Comparison of ENCODE assay signal across 8 mouse cellular contexts in genomic region chr14:79330944-79331561, GRCm38 (mm10). TPM values are rescaled to one million over a fixed set of nuclear protein-coding genes. Genes with fewer than 3 reads are reported as not detected.
DNase-seq lines count a peak whose midpoint lies in the region; ATAC-seq and TF ChIP-seq lines count a peak whose summit lies in the region.

No protein-coding gene starts in this region.

- no peak for TF ChIP-seq CTCF in cerebellum, adult 2 months (IDR thresholded peaks at IDR 0.05; ENCODE audit: borderline replicate concordance, insufficient read depth, low read depth, low read length)

- H3K4me2 ChIP-seq in heart, embryonic 12.5 days, result peak overlapping the region; percentile 53

- WGBS in heart, embryonic 12.5 days, result 34% methylated on average over 16 of the region's 16 CpGs
- WGBS in embryonic facial prominence, embryonic 10.5 days, result 53% methylated on average over 16 of the region's 16 CpGs
- WGBS in cerebellum, adult 2 months, result 67% methylated on average over 16 of the region's 16 CpGs

- peaks cover 16% of the 10 kb centered on the region for H3K4me1 ChIP-seq in heart, embryonic 12.5 days (replicated peaks)
- H3K4me1 ChIP-seq in embryonic facial prominence, embryonic 10.5 days, result peaks cover 14% of the 10 kb centered on the region
- H3K4me1 ChIP-seq in cerebellum, adult 2 months (ENCODE audit: control insufficient read depth, insufficient read depth, low read length), result no peaks in the 10 kb centered on the region; the same call in 1 of the 2 replicates

- no peak for TF ChIP-seq POLR2A in cerebellum, adult 2 months (IDR thresholded peaks at IDR 0.05; ENCODE audit: borderline replicate concordance, insufficient read depth, low read length)

- DNase-seq in heart, postnatal 36 days, result no peak
- DNase-seq in embryonic facial prominence, embryonic 10.5 days (ENCODE audit: low spot score), result no peak
- DNase-seq in induced T-regulatory cell, adult 2 months (ENCODE audit: low read depth), result peak; percentile 78
- peak; percentile 76 for DNase-seq in naive thymus-derived CD4-positive, alpha-beta T cell, adult 2 months (ENCODE audit: low read depth)
- DNase-seq in urinary bladder, postnatal 14 days (ENCODE audit: low spot score), result no peak
- no peak for DNase-seq in cerebellum, adult 2 months
- no peak for DNase-seq in frontal cortex, postnatal 25 days (ENCODE audit: low spot score in 2 of 2)

- ATAC-seq in heart, embryonic 12.5 days (ENCODE audit: insufficient number of reproducible peaks, low FRiP score), result peak; percentile 64; the same call in 1 of the 2 replicates

- H3K9me3 ChIP-seq in heart, embryonic 12.5 days (replicated peaks), result no peaks in the 10 kb centered on the region
- no peaks in the 10 kb centered on the region for H3K9me3 ChIP-seq in embryonic facial prominence, embryonic 10.5 days

- no peak overlapping the region for H3K9ac ChIP-seq in heart, embryonic 12.5 days

- H3K4me3 ChIP-seq in heart, embryonic 12.5 days, result peak overlapping the region; percentile 2
- peak overlapping the region; percentile 32 for H3K4me3 ChIP-seq in embryonic facial prominence, embryonic 10.5 days
- H3K4me3 ChIP-seq in cerebellum, adult 2 months (replicated peaks; ENCODE audit: insufficient read depth, low read depth, low read length), result no peak overlapping the region

- intact Hi-C loops in heart, postnatal 36 days (cut with DNase I), result no loop called here

- no peak overlapping the region for H3K27ac ChIP-seq in heart, embryonic 12.5 days (ENCODE audit: poor library complexity, severe bottlenecking)
- peak overlapping the region; percentile 63 for H3K27ac ChIP-seq in embryonic facial prominence, embryonic 10.5 days (replicated peaks)
- no peak overlapping the region for H3K27ac ChIP-seq in cerebellum, adult 2 months (ENCODE audit: insufficient read depth, low read length)

- no peaks in the 10 kb centered on the region for H3K27me3 ChIP-seq in heart, embryonic 12.5 days (replicated peaks)
- no peaks in the 10 kb centered on the region for H3K27me3 ChIP-seq in embryonic facial prominence, embryonic 10.5 days (replicated peaks; ENCODE audit: low read depth, poor library complexity, severe bottlenecking)
- no peaks in the 10 kb centered on the region for H3K27me3 ChIP-seq in cerebellum, adult 2 months (ENCODE audit: control insufficient read depth, insufficient read depth, low read length)

- peaks cover 22% of the 10 kb centered on the region for H3K36me3 ChIP-seq in heart, embryonic 12.5 days
- peaks cover 37% of the 10 kb centered on the region for H3K36me3 ChIP-seq in embryonic facial prominence, embryonic 10.5 days (replicated peaks)

RNA-seq across cellular contexts. Expression of gene Rgcc, which starts 29.6 kb away (rescaled TPM):
- 9.3 and 11.6 TPM in 2 replicates for polyA plus RNA-seq in heart, embryonic 12.5 days (2016; fragmentation: Nextera tagmentation; extraction: Ambion mirVana)
- 10 to 100 TPM; 54.7 to 54.8 TPM for total RNA-seq in heart, postnatal 36 days (2021)
- 30.3 and 48.2 TPM in 2 replicates for polyA plus RNA-seq in embryonic facial prominence, embryonic 10.5 days (2016; fragmentation: Nextera tagmentation; extraction: Ambion mirVana)
- polyA plus RNA-seq in cerebellum, adult 2 months (2012; rRNA removed), result 41.5 and 45.1 TPM in 2 replicates

RNA-seq across cellular contexts. Expression of gene Naa16, which starts 59.5 kb away (rescaled TPM):
- polyA plus RNA-seq in heart, embryonic 12.5 days (2016; fragmentation: Nextera tagmentation; extraction: Ambion mirVana), result 23.1 and 23.8 TPM in 2 replicates
- total RNA-seq in heart, postnatal 36 days (2021), result 10 to 100 TPM; 10.8 to 11.2 TPM
- 46.8 and 50.6 TPM in 2 replicates for polyA plus RNA-seq in embryonic facial prominence, embryonic 10.5 days (2016; fragmentation: Nextera tagmentation; extraction: Ambion mirVana)
- polyA plus RNA-seq in cerebellum, adult 2 months (2012; rRNA removed), result 10.7 and 11.2 TPM in 2 replicates

Comparison
In these comparisons a context has a peak if more than half of its experiments do, and no peak if none do; other contexts are left out.
1. DNase-seq: peak in induced T-regulatory cell, adult 2 months (single experiment) and naive thymus-derived CD4-positive, alpha-beta T cell, adult 2 months (single experiment); none in heart, postnatal 36 days (0 of 2), embryonic facial prominence, embryonic 10.5 days (single experiment), urinary bladder, postnatal 14 days (single experiment), cerebellum, adult 2 months (0 of 2) and frontal cortex, postnatal 25 days (0 of 2).